8 mouse cellular contexts compared by ENCODE assay signal in the genomic region with DNA sequence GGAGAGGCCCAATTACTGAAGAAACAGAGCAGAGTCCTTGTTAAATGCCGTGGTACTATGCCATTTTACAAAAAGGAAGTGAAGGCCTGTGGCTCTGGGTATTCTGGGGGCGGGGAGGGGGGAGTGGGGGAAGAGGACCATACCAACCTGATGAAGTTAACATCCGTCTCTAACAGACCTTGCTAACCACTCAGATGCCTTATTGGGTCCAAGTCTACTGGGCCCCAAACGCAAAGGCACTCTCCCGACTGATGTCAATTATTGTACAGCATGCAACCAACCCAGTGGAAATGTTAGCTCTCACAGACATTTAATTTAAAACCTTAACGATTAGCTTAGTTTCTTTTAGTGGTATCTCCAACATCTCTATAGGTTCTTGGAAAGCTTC. TPM values are rescaled to one million over a fixed set of nuclear protein-coding genes. Genes with fewer than 3 reads are reported as not detected.
DNase-seq lines count a peak whose midpoint lies in the region; ATAC-seq lines count a peak whose summit lies in the region.

No protein-coding gene starts in this region.

- peak; percentile 40; the same call in 1 of the 2 replicates for ATAC-seq in kidney, embryonic 16.5 days (ENCODE audit: low FRiP score, low TSS enrichment)
- no peak for ATAC-seq in embryonic facial prominence, embryonic 13.5 days (ENCODE audit: insufficient number of reproducible peaks, insufficient read depth, low FRiP score, low TSS enrichment, low read depth)
- ATAC-seq in inflammation-experienced regulatory T-cells, adult 6 months, result peak; percentile 22
- ATAC-seq in neural tube, embryonic 12.5 days (ENCODE audit: low FRiP score, low read depth), result peak; percentile 15

- DNase-seq in kidney, adult 18-20 months, result no peak
- no peak for DNase-seq in urinary bladder, adult 2 months (ENCODE audit: low spot score)
- no peak for DNase-seq in thymus, postnatal 25 days
- DNase-seq in layer of hippocampus, adult 18-20 months (ENCODE audit: low spot score in 2 of 2), result no peak

- H3K9ac ChIP-seq in kidney, embryonic 16.5 days (replicated peaks; ENCODE audit: low read length), result 0 out of 2 replicates have a peak overlapping the region, but pooled peaks have one; percentile 99
- 0 out of 2 replicates have a peak overlapping the region, but pooled peaks have one; percentile 97 for H3K9ac ChIP-seq in embryonic facial prominence, embryonic 13.5 days
- no peak overlapping the region for H3K9ac ChIP-seq in neural tube, embryonic 12.5 days

- peak overlapping the region; percentile 89 for H3K4me2 ChIP-seq in kidney, embryonic 16.5 days (replicated peaks; ENCODE audit: low read depth, low read length)
- H3K4me2 ChIP-seq in embryonic facial prominence, embryonic 13.5 days, result peak overlapping the region; percentile 66
- H3K4me2 ChIP-seq in neural tube, embryonic 12.5 days (replicated peaks), result peak overlapping the region; percentile 50

- no peak overlapping the region for H3K27ac ChIP-seq in kidney, embryonic 16.5 days (ENCODE audit: low read length)
- no peak overlapping the region for H3K27ac ChIP-seq in embryonic facial prominence, embryonic 13.5 days
- H3K27ac ChIP-seq in neural tube, embryonic 12.5 days, result no peak overlapping the region

- H3K9me3 ChIP-seq in kidney, embryonic 16.5 days (ENCODE audit: low read length), result no peaks in the 10 kb centered on the region
- no peaks in the 10 kb centered on the region for H3K9me3 ChIP-seq in embryonic facial prominence, embryonic 13.5 days
- no peaks in the 10 kb centered on the region for H3K9me3 ChIP-seq in neural tube, embryonic 12.5 days

- no peaks in the 10 kb centered on the region for H3K27me3 ChIP-seq in kidney, embryonic 16.5 days (ENCODE audit: insufficient read depth, low read length)
- H3K27me3 ChIP-seq in embryonic facial prominence, embryonic 13.5 days, result no peaks in the 10 kb centered on the region; the same call in 1 of the 2 replicates
- H3K27me3 ChIP-seq in neural tube, embryonic 12.5 days (replicated peaks), result no peaks in the 10 kb centered on the region

- peak overlapping the region; percentile 91 for H3K4me3 ChIP-seq in kidney, embryonic 16.5 days (ENCODE audit: low read length)
- H3K4me3 ChIP-seq in embryonic facial prominence, embryonic 13.5 days, result peak overlapping the region; percentile 96
- peak overlapping the region; percentile 85; the same call in 1 of the 2 replicates for H3K4me3 ChIP-seq in neural tube, embryonic 12.5 days

- H3K36me3 ChIP-seq in kidney, embryonic 16.5 days (ENCODE audit: insufficient read depth, low read length), result no peaks in the 10 kb centered on the region
- H3K36me3 ChIP-seq in embryonic facial prominence, embryonic 13.5 days, result no peaks in the 10 kb centered on the region
- H3K36me3 ChIP-seq in neural tube, embryonic 12.5 days, result no peaks in the 10 kb centered on the region

- peaks cover 18% of the 10 kb centered on the region for H3K4me1 ChIP-seq in kidney, embryonic 16.5 days (ENCODE audit: insufficient read depth, low read length)
- H3K4me1 ChIP-seq in embryonic facial prominence, embryonic 13.5 days, result peaks cover 15% of the 10 kb centered on the region
- peaks cover 24% of the 10 kb centered on the region for H3K4me1 ChIP-seq in neural tube, embryonic 12.5 days

- 45% methylated on average over 6 of the region's 6 CpGs for WGBS in kidney, embryonic 16.5 days
- 56% methylated on average over 6 of the region's 6 CpGs for WGBS in embryonic facial prominence, embryonic 13.5 days
- 72% methylated on average over 6 of the region's 6 CpGs for WGBS in neural tube, embryonic 12.5 days

RNA-seq across cellular contexts. Expression of a gene that starts 0.7 kb away (rescaled TPM):
- 33.8 and 50.6 TPM in 2 replicates for polyA plus RNA-seq in kidney, embryonic 16.5 days (2015; fragmentation: Nextera tagmentation; extraction: Ambion mirVana)
- polyA plus RNA-seq in embryonic facial prominence, embryonic 13.5 days (2015; fragmentation: Nextera tagmentation; extraction: Ambion mirVana), result 75.4 and 91.9 TPM in 2 replicates
- polyA plus RNA-seq in inflammation-experienced regulatory T-cells, adult 6 months (2017; shearing (Covaris generic)), result 1 to 10 TPM; 1.1 to 4.2 (median 3.5) TPM
- 71.9 and 75.0 TPM in 2 replicates for polyA plus RNA-seq in neural tube, embryonic 12.5 days (2016; fragmentation: Nextera tagmentation; extraction: Ambion mirVana)
- 64.3 and 69.6 TPM in 2 replicates for polyA plus RNA-seq in urinary bladder, adult 2 months (2012; rRNA removed)
- 10 to 100 TPM; 79.9 to 80.8 TPM for total RNA-seq in layer of hippocampus, adult 18-20 months (2021)
